Mouse (Mus musculus): Measurements from ENCODE around the gene Grb10.

GRCm38 (mm10) chr11:11960858-11961257, 77.6 kb downstream of the Grb10 start:
- TF ChIP-seq CTCF (IDR thresholded peaks at IDR 0.05; ENCODE audit: low read depth) (no peak), EP300 (IDR thresholded peaks at IDR 0.05; ENCODE audit: low read depth) (peak; percentile 56; the same call in 1 of the 2 replicates)

Measured in liver, postnatal 0 days (tissue).